Mouse (Mus musculus) liver, embryonic 12.5 days (tissue): Measurements from ENCODE around the gene Arid1b. TPM values are rescaled to one million over a fixed set of nuclear protein-coding genes. Genes with fewer than 3 reads are reported as not detected.

Experiments
- ATAC-seq: fragments of 200-750 bp; cut with Nextera tagmentation; 2 replicates; pipeline ENCODE4 v1.8.0; 2017; ENCODE audit warnings: moderate number of reproducible peaks, mild to moderate bottlenecking, moderate library complexity
- H3K27ac ChIP-seq: fragments of 300-500 bp; sonication (generic); 2 replicates; pipeline ENCODE4 v1.5.1; 2016; ENCODE audit warnings: mild to moderate bottlenecking
- H3K27me3 ChIP-seq: fragments of 300-500 bp; sonication (generic); replicated peaks from 2 replicates; pipeline ENCODE4 v1.6.1; 2016; ENCODE audit warnings: mild to moderate bottlenecking, moderate library complexity
- H3K36me3 ChIP-seq: fragments of 300-500 bp; sonication (generic); 2 replicates; pipeline ENCODE4 v1.6.1; 2016; ENCODE audit warnings: mild to moderate bottlenecking, moderate library complexity
- H3K4me1 ChIP-seq: fragments of 300-500 bp; sonication (generic); 2 replicates; pipeline ENCODE4 v1.6.1; 2016
- H3K4me2 ChIP-seq: fragments of 300-500 bp; sonication (generic); 2 replicates; pipeline ENCODE4 v1.6.1; 2016; ENCODE audit warnings: mild to moderate bottlenecking, moderate library complexity
- H3K4me3 ChIP-seq: fragments of 300-500 bp; sonication (generic); 2 replicates; pipeline ENCODE4 v1.5.1; 2016; ENCODE audit warnings: mild to moderate bottlenecking, moderate library complexity
- H3K9ac ChIP-seq: fragments of 300-500 bp; sonication (generic); 2 replicates; pipeline ENCODE4 v1.6.1; 2016; ENCODE audit warnings: mild to moderate bottlenecking, moderate library complexity
- H3K9me3 ChIP-seq: fragments of 300-500 bp; sonication (generic); replicated peaks from 2 replicates; pipeline ENCODE4 v1.6.1; 2016; ENCODE audit warnings: mild to moderate bottlenecking, moderate library complexity
- WGBS: fragments of 180-500 bp; shearing (Covaris S2); methylation state at CpG from one replicate; pipeline ENCODE4 v1.1.7; 2016; ENCODE audit not compliant: insufficient replicate concordance; 5-methylcytosine and 5-hydroxymethylcytosine counted together
- polyA plus RNA-seq: library from polyadenylated mRNA; unstranded; fragments of >200 nt; fragmentation: Nextera tagmentation; extraction: Ambion mirVana; gene quantifications from 2 replicates; pipeline ENCODE4 v1.2.1, GENCODE M21; 2016

The Arid1b gene
- polyA plus RNA-seq, 1 experiment from 2014 or later, result 5.5 TPM

- Histone ChIP-seq H3K27me3 (no peaks in the 10 kb centered on the region), H3K4me1 (no peaks in the 10 kb centered on the region), H3K9ac (no peak overlapping the region), H3K4me2 (no peak overlapping the region), H3K4me3 (no peak overlapping the region), H3K36me3 (peaks cover 23% of the 10 kb centered on the region), H3K27ac (no peak overlapping the region), H3K9me3 (no peaks in the 10 kb centered on the region)
- 76% methylated on average over 9 of the region's 9 CpGs for WGBS
- ATAC-seq, result no peak
Measured at GRCm38 (mm10) chr17:5293653-5294584, 299.8 kb downstream of the Arid1b start.

DNA sequence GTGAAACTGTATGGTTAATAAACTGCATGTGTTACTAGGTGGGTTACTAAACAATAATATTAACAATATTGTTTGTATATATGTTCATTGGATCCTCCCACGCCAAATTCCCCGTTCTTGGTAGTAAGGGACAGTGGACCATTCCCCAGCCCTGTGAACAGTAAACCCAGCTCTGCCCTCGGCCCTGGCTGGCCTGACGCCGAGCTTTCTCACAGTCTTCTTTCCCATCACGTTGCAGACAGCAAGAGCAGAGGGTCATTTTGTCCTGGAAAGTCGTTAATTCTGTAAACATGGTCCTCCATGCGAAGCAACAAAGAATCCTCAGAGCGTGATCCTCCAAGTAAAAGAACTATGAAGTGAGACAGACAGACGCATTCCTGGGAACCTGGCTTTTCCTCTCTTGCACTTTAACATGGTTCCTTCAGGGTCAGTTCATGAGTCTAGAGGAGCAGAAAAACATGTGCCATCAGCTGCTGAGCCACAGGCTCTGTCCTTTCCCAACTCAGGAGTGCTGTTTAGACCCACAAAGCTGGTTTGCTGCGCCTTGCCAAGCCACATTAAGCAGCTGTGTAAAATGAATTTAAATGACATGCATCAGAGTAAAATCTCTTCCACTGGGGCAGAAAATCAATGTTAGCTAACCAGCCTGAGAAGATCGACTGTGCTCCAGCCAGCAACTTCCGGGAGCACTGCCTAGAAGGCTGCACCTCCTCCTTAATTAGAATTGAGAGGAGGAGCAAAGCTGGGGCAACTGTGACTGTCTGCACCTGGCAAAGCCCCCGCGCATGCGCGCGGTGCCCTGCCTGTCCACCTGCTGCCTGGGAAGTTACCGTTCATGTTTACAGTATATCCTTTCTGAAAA is 301.2 kb downstream of the Arid1b start:
- WGBS, result 82% methylated on average over 19 of the region's 19 CpGs
- H3K4me3 ChIP-seq, result no peak overlapping the region
- ATAC-seq, result no peak

GRCm38 (mm10) chr17:5295948-5296262 is 301.8 kb downstream of the Arid1b start:
- WGBS, result 77% methylated on average over 7 of the region's 7 CpGs
- H3K4me2 ChIP-seq, result no peak overlapping the region

More for the DNA sequence above, 301.2 kb downstream of the Arid1b start:
- no peak overlapping the region for H3K9ac ChIP-seq
- no peaks in the 10 kb centered on the region for H3K9me3 ChIP-seq
- H3K36me3 ChIP-seq, result peaks cover 21% of the 10 kb centered on the region
- no peaks in the 10 kb centered on the region for H3K27me3 ChIP-seq
- H3K27ac ChIP-seq, result no peak overlapping the region
- no peaks in the 10 kb centered on the region for H3K4me1 ChIP-seq
- H3K4me2 ChIP-seq, result no peak overlapping the region

GRCm38 (mm10) chr17:5297491-5297890 is 303.4 kb downstream of the Arid1b start:
- Histone ChIP-seq H3K27ac (no peak overlapping the region), H3K36me3 (0 out of 2 replicates have a peak, but pooled peaks cover 7% of the 10 kb centered on the region), H3K9ac (no peak overlapping the region), H3K4me3 (no peak overlapping the region), H3K4me1 (no peaks in the 10 kb centered on the region), H3K4me2 (no peak overlapping the region), H3K9me3 (no peaks in the 10 kb centered on the region), H3K27me3 (no peaks in the 10 kb centered on the region)
- ATAC-seq, result no peak
- 71% methylated on average over 4 of the region's 4 CpGs for WGBS

More at GRCm38 (mm10) chr17:5295948-5296262, 301.8 kb downstream of the Arid1b start:
- no peak overlapping the region for H3K9ac ChIP-seq
- H3K4me1 ChIP-seq, result no peaks in the 10 kb centered on the region
- no peaks in the 10 kb centered on the region for H3K9me3 ChIP-seq
- H3K36me3 ChIP-seq, result peaks cover 16% of the 10 kb centered on the region
- no peak overlapping the region for H3K27ac ChIP-seq
- H3K4me3 ChIP-seq, result no peak overlapping the region
- no peak for ATAC-seq
- H3K27me3 ChIP-seq, result no peaks in the 10 kb centered on the region

GRCm38 (mm10) chr17:5297984-5298383 is 303.9 kb downstream of the Arid1b start:
- no peak overlapping the region for H3K4me3 ChIP-seq
- H3K27me3 ChIP-seq, result no peaks in the 10 kb centered on the region
- no peak for ATAC-seq
- no peaks in the 10 kb centered on the region for H3K9me3 ChIP-seq
- no peak overlapping the region for H3K9ac ChIP-seq
- 86% methylated on average over 10 of the region's 10 CpGs for WGBS
- H3K36me3 ChIP-seq, result 0 out of 2 replicates have a peak, but pooled peaks cover 7% of the 10 kb centered on the region
- no peak overlapping the region for H3K4me2 ChIP-seq
- H3K27ac ChIP-seq, result no peak overlapping the region
- H3K4me1 ChIP-seq, result no peaks in the 10 kb centered on the region

DNA sequence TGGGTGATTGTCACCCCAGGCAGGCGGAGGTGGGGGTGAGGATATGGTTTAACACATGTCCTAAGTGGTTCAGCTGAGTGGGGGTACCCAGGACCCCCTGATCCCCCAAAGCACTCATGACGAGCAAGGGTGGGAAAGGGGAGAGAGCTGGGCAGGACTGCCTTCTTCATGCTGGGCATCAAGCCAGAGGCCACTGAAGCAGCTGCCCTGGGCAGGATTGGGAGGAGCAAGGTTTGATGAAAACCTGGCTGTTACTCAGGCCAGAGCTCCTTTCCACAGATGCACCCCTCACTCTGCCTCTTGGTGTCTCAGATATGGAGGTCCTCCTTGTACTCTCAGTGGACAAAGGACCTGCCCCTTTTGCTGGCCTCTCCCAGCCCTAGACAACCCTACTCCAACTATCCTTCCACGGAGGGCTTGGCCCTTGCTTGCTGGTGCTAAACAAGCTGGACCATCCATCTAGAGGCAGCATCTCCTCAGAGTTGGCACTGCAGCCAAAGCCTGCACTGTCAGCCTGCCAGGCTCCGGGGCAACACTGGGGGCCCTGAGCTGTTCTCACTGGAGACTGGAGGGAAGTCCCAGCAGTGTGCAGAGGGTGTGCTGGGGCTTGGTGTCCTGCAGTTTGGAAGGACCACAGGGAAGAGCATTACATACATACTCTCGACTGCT is 304.9 kb downstream of the Arid1b start:
- WGBS, result 64% methylated on average over 5 of the region's 5 CpGs
- no peak for ATAC-seq
- no peaks in the 10 kb centered on the region for H3K27me3 ChIP-seq

GRCm38 (mm10) chr17:5302971-5303746 is 309.0 kb downstream of the Arid1b start:
- no peak overlapping the region; the same call in 1 of the 2 replicates for H3K27ac ChIP-seq
- no peak overlapping the region for H3K4me2 ChIP-seq
- H3K9me3 ChIP-seq, result no peaks in the 10 kb centered on the region
- H3K4me1 ChIP-seq, result no peaks in the 10 kb centered on the region
- no peaks in the 10 kb centered on the region for H3K27me3 ChIP-seq
- no peak overlapping the region for H3K9ac ChIP-seq
- H3K36me3 ChIP-seq, result peaks cover 23% of the 10 kb centered on the region
- 38% methylated on average over 11 of the region's 11 CpGs for WGBS
- ATAC-seq, result no peak
- H3K4me3 ChIP-seq, result no peak overlapping the region

More for the DNA sequence above, 304.9 kb downstream of the Arid1b start:
- Histone ChIP-seq H3K27ac (no peak overlapping the region), H3K36me3 (0 out of 2 replicates have a peak, but pooled peaks cover 7% of the 10 kb centered on the region), H3K9ac (no peak overlapping the region), H3K9me3 (no peaks in the 10 kb centered on the region), H3K4me2 (no peak overlapping the region), H3K4me3 (no peak overlapping the region), H3K4me1 (no peaks in the 10 kb centered on the region)

DNA sequence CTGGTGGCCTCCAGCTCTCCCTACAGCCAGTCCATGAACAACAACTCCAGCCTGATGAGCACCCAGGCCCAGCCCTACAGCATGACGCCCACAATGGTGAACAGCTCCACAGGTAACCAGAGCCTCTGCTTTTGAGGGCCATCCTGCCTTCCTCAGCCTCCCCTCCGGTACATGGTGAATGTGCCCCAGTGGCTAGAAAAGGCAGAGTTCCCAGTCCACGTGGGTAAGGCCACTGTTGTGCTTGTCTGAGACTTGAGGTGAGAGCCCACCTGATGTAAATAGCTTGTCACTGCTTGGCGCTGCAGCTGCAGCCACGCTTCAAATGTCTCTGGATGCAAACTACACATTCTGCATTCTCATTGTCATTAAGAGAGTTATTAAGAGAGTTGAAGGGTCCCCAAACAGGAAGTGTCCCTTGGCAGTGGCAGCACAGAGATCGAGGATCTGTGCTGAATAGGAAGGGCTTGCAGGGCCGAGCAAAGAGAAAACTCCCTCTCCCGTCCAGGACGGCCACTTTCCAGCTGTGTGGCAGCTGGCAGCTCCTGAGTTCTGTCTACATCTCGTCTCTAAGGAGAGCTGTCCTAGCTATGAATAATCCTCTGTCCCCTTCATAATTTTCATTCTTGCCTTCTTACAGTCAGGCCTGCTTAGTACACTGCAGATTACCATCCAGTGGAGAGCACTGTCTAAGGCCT is 311.8 kb downstream of the Arid1b start:
- H3K27ac ChIP-seq, result no peak overlapping the region
- H3K9me3 ChIP-seq, result no peaks in the 10 kb centered on the region
- H3K4me3 ChIP-seq, result no peak overlapping the region
- no peaks in the 10 kb centered on the region for H3K27me3 ChIP-seq
- ATAC-seq, result no peak
- H3K9ac ChIP-seq, result no peak overlapping the region
- H3K4me2 ChIP-seq, result no peak overlapping the region
- 77% methylated on average over 10 of the region's 10 CpGs for WGBS
- no peaks in the 10 kb centered on the region for H3K4me1 ChIP-seq
- peaks cover 25% of the 10 kb centered on the region for H3K36me3 ChIP-seq

DNA sequence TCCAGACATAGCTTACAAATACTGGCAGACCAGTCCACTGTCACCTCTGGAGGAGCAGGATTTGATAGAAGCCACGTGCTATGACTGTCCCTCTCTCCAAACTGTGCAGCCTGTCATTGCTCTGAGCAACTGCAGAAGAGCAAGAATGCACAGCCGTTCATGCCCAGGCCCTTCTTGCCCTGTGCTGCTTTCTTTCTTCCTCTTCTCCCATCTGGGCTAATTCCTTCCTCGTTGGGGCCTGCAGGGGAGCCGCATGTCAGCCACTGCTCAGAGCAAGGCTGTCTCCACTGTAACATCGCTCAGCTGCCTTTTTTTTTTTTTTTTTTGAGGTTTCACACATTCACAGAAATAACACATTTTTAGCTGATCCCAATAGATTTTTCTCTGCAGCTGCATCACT is 315.8 kb downstream of the Arid1b start:
- no peak overlapping the region for H3K9ac ChIP-seq
- no peak overlapping the region for H3K4me3 ChIP-seq
- peaks cover 47% of the 10 kb centered on the region for H3K36me3 ChIP-seq
- H3K27ac ChIP-seq, result no peak overlapping the region
- no peak for ATAC-seq
- no peaks in the 10 kb centered on the region for H3K9me3 ChIP-seq
- 29% methylated on average over 5 of the region's 5 CpGs for WGBS
- no peaks in the 10 kb centered on the region for H3K27me3 ChIP-seq
- no peak overlapping the region for H3K4me2 ChIP-seq
- H3K4me1 ChIP-seq, result no peaks in the 10 kb centered on the region

GRCm38 (mm10) chr17:5310425-5310888 is 316.3 kb downstream of the Arid1b start:
- Histone ChIP-seq H3K9ac (no peak overlapping the region), H3K4me2 (no peak overlapping the region), H3K27ac (no peak overlapping the region), H3K36me3 (peaks cover 46% of the 10 kb centered on the region), H3K4me1 (no peaks in the 10 kb centered on the region), H3K4me3 (no peak overlapping the region), H3K9me3 (no peaks in the 10 kb centered on the region), H3K27me3 (no peaks in the 10 kb centered on the region)
- WGBS, result 78% methylated on average over 11 of the region's 11 CpGs
- ATAC-seq, result no peak
